Mouse (Mus musculus): ENCODE measurements around the gene Nol4l.

DNA sequence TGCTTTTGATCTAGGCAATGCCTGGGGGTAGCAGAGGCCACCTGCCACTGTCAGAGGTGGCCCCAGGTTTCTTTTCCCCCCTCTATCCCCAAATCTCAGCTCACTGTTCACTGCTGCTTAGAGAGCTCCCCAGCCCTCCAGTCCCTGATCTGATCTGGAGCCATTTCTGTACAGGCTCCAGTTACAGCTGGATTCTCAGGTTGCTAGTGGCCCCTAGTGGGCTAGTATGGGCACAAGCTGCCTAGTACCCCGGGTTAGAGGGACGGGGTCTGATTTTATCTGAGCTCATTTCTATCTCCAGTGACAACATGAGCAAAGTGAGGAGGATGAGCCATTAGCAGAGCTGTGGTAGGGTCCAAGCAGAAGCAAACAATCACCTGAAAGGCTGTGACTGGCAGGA, 115.2 kb downstream of the Nol4l start:
- TF ChIP-seq CTCF (IDR thresholded peaks at IDR 0.05; ENCODE audit: low read depth, low read length): no peak
- no peak for TF ChIP-seq POLR2A (IDR thresholded peaks at IDR 0.05; ENCODE audit: borderline replicate concordance, low read depth, low read length)
